In the genomic region with DNA sequence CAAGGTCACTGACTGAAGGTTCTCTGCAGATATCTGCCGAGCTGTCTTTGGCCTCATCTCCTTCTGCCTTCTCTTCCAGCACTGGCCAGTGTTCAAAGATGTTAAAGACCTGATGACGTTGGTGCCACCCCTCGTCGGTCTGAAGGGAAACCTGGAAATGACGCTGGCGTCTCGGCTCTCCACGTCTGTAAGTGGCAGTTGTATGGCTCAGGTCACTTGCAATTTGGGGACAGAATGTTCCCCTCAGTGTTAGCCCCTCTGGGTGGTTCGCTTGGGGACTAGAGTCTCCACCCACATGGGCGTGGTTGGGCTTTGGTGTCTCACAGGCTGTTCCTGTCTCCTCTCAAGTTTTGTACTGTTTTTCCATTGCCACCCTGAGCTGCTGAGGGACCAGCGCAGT, we compare ENCODE assay signal across 10 mouse cellular contexts. TPM values are rescaled to one million over a fixed set of nuclear protein-coding genes. Genes with fewer than 3 reads are reported as not detected.
DNase-seq lines count a peak whose midpoint lies in the region; ATAC-seq and TF ChIP-seq lines count a peak whose summit lies in the region.
"Had no signal": no experiment of that assay in that cellular context is flagged by ENCODE, and none has a peak within 500 bp of the region (broad histone marks: within the 10 kb centered on the region; RNA-seq: fewer than 3 reads in every experiment).

No protein-coding gene starts in this region.

- H3K9me3 ChIP-seq in MEL (replicated peaks; ENCODE audit: insufficient read depth, low read length): no peaks in the 10 kb centered on the region
- no peaks in the 10 kb centered on the region for H3K9me3 ChIP-seq in liver, postnatal 0 days (ENCODE audit: low read length)

- intact Hi-C loops in heart, adult 2 months (cut with DNase I): loop anchor here (10.0 kb wide), 1 partner anchor 190 kb away; no protein-coding TSS in a partner anchor

- TF ChIP-seq EP300 in MEL (IDR thresholded peaks at IDR 0.05; ENCODE audit: low read depth in 1 of 2, low read length in 2 of 2): no peak; a peak in 1 of 4 replicates
- TF ChIP-seq EP300 in heart, adult 2 months (IDR thresholded peaks at IDR 0.05; ENCODE audit: insufficient read depth, low read depth, low read length): no peak
- TF ChIP-seq EP300 in liver, postnatal 0 days (IDR thresholded peaks at IDR 0.05; ENCODE audit: low read depth): peak; percentile 63

- peak overlapping the region; percentile 98 for H3K27ac ChIP-seq in MEL (ENCODE audit: control insufficient read depth, low read depth, low read length)
- H3K27ac ChIP-seq in heart, adult 2 months: peak overlapping the region; percentile 32
- H3K27ac ChIP-seq in liver, postnatal 0 days (ENCODE audit: low read depth): peak overlapping the region; percentile 94; the same call in 1 of the 2 replicates
- H3K27ac ChIP-seq: kidney, postnatal 0 days had no signal

- H3K9ac ChIP-seq in MEL (ENCODE audit: control insufficient read depth, low read depth, low read length, poor library complexity, severe bottlenecking): peak overlapping the region; percentile 49
- H3K9ac ChIP-seq in heart, adult 2 months (ENCODE audit: low read depth, low read length): no peak overlapping the region
- peak overlapping the region; percentile 81 for H3K9ac ChIP-seq in liver, postnatal 0 days (replicated peaks)

- H3K27me3 ChIP-seq in MEL (ENCODE audit: control insufficient read depth in 1 of 2, insufficient read depth in 2 of 2, low read length in 2 of 2): no peaks in the 10 kb centered on the region
- H3K27me3 ChIP-seq in heart, adult 2 months (ENCODE audit: control insufficient read depth, insufficient read depth, low read length): no peaks in the 10 kb centered on the region
- H3K27me3 ChIP-seq in liver, postnatal 0 days (ENCODE audit: insufficient read depth, low read length): no peaks in the 10 kb centered on the region

- peaks cover 6 to 53% of the 10 kb centered on the region in 2 experiments for H3K36me3 ChIP-seq in MEL (ENCODE audit: control insufficient read depth in 1 of 2, insufficient read depth in 2 of 2, low read length in 2 of 2)
- no peaks in the 10 kb centered on the region for H3K36me3 ChIP-seq in heart, adult 2 months (ENCODE audit: control insufficient read depth, insufficient read depth, low read length)
- H3K36me3 ChIP-seq in liver, postnatal 0 days (replicated peaks; ENCODE audit: insufficient read depth, low read length): peaks cover 42% of the 10 kb centered on the region

- TF ChIP-seq CTCF in MEL (IDR thresholded peaks at IDR 0.05 in 2 of 3, conservative IDR thresholded peaks at IDR 0.05 in 1 of 3; ENCODE audit: control insufficient read depth in 1 of 3, insufficient read depth in 1 of 3, low read depth in 2 of 3, low read length in 3 of 3, poor library complexity in 1 of 3, severe bottlenecking in 1 of 3): no peak
- TF ChIP-seq CTCF in heart, adult 2 months (IDR thresholded peaks at IDR 0.05): no peak
- no peak for TF ChIP-seq CTCF in liver, postnatal 0 days (IDR thresholded peaks at IDR 0.05; ENCODE audit: low read depth)

- ATAC-seq in liver, postnatal 0 days: no peak; the same call in 1 of the 2 replicates
- ATAC-seq in activated CD4-positive, CD25-positive, alpha-beta regulatory T cell, adult 4 months: no peak

- 41% methylated on average over 11 of the region's 11 CpGs for WGBS in heart, adult 2 months
- WGBS in liver, postnatal 0 days (ENCODE audit: insufficient replicate concordance): 49% methylated on average over 11 of the region's 11 CpGs

- no peak for TF ChIP-seq RAD21 in MEL (IDR thresholded peaks at IDR 0.05; ENCODE audit: low read depth, low read length)

- peak in 1 of 2 experiments; percentile 47; a peak in 2 of 4 replicates for TF ChIP-seq POLR2A in MEL (IDR thresholded peaks at IDR 0.05; ENCODE audit: control insufficient read depth in 1 of 2, insufficient read depth in 1 of 2, low read depth in 1 of 2, low read length in 2 of 2, poor library complexity in 1 of 2)
- TF ChIP-seq POLR2A in heart, adult 2 months (IDR thresholded peaks at IDR 0.05; ENCODE audit: insufficient read depth, low read depth, low read length): no peak

- DNase-seq in adrenal gland, postnatal 14 days: peak; percentile 61
- no peak for DNase-seq in adrenal gland, postnatal 4 days (ENCODE audit: low spot score in 2 of 2)
- DNase-seq in MEL (ENCODE audit: low read depth, low spot score): peak; percentile 52
- DNase-seq in heart, adult 2 months: peak; percentile 59 to 64
- DNase-seq in liver, postnatal 0 days: peak; percentile 63
- no peak for DNase-seq in ovary, adult 18-20 months (ENCODE audit: low spot score)
- DNase-seq in left cerebral cortex, adult 8-10 months (ENCODE audit: low spot score in 2 of 2): no peak

- peaks cover 44% of the 10 kb centered on the region for H3K79me2 ChIP-seq in MEL (ENCODE audit: control insufficient read depth, insufficient read depth, low read length, poor library complexity)
- H3K79me2 ChIP-seq in heart, adult 2 months (replicated peaks; ENCODE audit: control insufficient read depth, insufficient read depth, low read length): no peaks in the 10 kb centered on the region

- H3K4me2 ChIP-seq in liver, postnatal 0 days (ENCODE audit: low read depth, low read length): peak overlapping the region; percentile 85

- peaks cover 32 to 69% of the 10 kb centered on the region in 2 experiments; a peak in 3 of 4 replicates for H3K4me1 ChIP-seq in MEL (ENCODE audit: control insufficient read depth in 1 of 2, insufficient read depth in 2 of 2, low read length in 2 of 2)
- H3K4me1 ChIP-seq in heart, adult 2 months (ENCODE audit: control insufficient read depth, insufficient read depth, low read length): peaks cover 8% of the 10 kb centered on the region
- H3K4me1 ChIP-seq in liver, postnatal 0 days (ENCODE audit: insufficient read depth): peaks cover 53% of the 10 kb centered on the region

- H3K4me3 ChIP-seq in MEL (ENCODE audit: control insufficient read depth in 1 of 2, insufficient read depth in 1 of 2, low read depth in 2 of 2, low read length in 2 of 2): peak overlapping the region in 1 of 2 experiments; percentile 24; a peak in 1 of 4 replicates
- no peak overlapping the region for H3K4me3 ChIP-seq in heart, adult 2 months
- H3K4me3 ChIP-seq in liver, postnatal 0 days (ENCODE audit: low read depth, low read length): 0 out of 2 replicates have a peak overlapping the region, but pooled peaks have one; percentile 5
- H3K4me3 ChIP-seq: myocyte had no signal

TF ChIP-seq in MEL, 35 proteins besides CTCF, POLR2A, EP300 and RAD21:
- TF ChIP-seq MAZ (IDR thresholded peaks at IDR 0.05; ENCODE audit: low read depth, low read length) (no peak), GATA1 (IDR thresholded peaks at IDR 0.05; ENCODE audit: low read depth, low read length) (no peak), USF2 (IDR thresholded peaks at IDR 0.05; ENCODE audit: borderline replicate concordance in 1 of 2, insufficient read depth in 1 of 2, low read depth in 1 of 2, low read length in 2 of 2) (no peak), ETS1 (IDR thresholded peaks at IDR 0.05; ENCODE audit: low read depth, low read length) (0 out of 2 replicates have a peak, but pooled peaks have one; percentile 12), NRF1 (IDR thresholded peaks at IDR 0.05; ENCODE audit: insufficient read depth, low read depth, low read length, poor library complexity, severe bottlenecking) (no peak), ZC3H11A (IDR thresholded peaks at IDR 0.05; ENCODE audit: low read depth, low read length) (no peak), RCOR1 (IDR thresholded peaks at IDR 0.05; ENCODE audit: low read depth, low read length) (no peak), JUND (IDR thresholded peaks at IDR 0.05; ENCODE audit: low read depth, low read length) (no peak), MYC (IDR thresholded peaks at IDR 0.05; ENCODE audit: low read depth, low read length) (no peak), SIN3A (IDR thresholded peaks at IDR 0.05; ENCODE audit: low read length) (no peak), TBP (IDR thresholded peaks at IDR 0.05; ENCODE audit: low read depth, low read length) (peak; percentile 46; the same call in 1 of the 2 replicates), GABPA (IDR thresholded peaks at IDR 0.05; ENCODE audit: low read depth, low read length) (no peak), TCF12 (IDR thresholded peaks at IDR 0.05; ENCODE audit: low read depth, low read length) (peak; percentile 35; the same call in 1 of the 2 replicates), ZNF384 (IDR thresholded peaks at IDR 0.05; ENCODE audit: low read depth, low read length) (no peak), MXI1 (IDR thresholded peaks at IDR 0.05; ENCODE audit: low read depth, low read length) (no peak), CHD1 (IDR thresholded peaks at IDR 0.05; ENCODE audit: low read depth, low read length) (no peak)

RNA-seq across cellular contexts. Expression of gene Slc41a3, which starts 20.2 kb away (rescaled TPM):
- 21.4 and 25.2 TPM in 2 replicates for total RNA-seq in adrenal gland, postnatal 14 days (2021)
- 10 to 100 TPM; 20.3 to 22.2 TPM for total RNA-seq in adrenal gland, postnatal 4 days (2021)
- 54.7 and 65.8 TPM in 2 replicates for total RNA-seq in MEL (2012; rRNA removed)
- 10 to 100 TPM in 1 of 2 experiments, not detected in 1; 70.4 TPM for polyA plus RNA-seq in MEL (2012; ENCODE audit: insufficient read depth in 1 of 2, insufficient read length in 2 of 2, low read depth in 1 of 2, low replicate concordance in 2 of 2, missing spikeins in 1 of 2)
- total RNA-seq in heart, adult 2 months (2021): 100 to 1,000 TPM in 1 of 2 experiments, 10 to 100 TPM in 1; 91.9 to 139 TPM
- polyA plus RNA-seq in heart, adult 2 months (2012; rRNA removed): 100 and 128 TPM in 2 replicates
- polyA plus RNA-seq in liver, postnatal 0 days (2015; fragmentation: Nextera tagmentation; extraction: Ambion mirVana): 23.2 and 23.4 TPM in 2 replicates
- polyA plus RNA-seq in activated CD4-positive, CD25-positive, alpha-beta regulatory T cell, adult 4 months (2017; shearing (Covaris generic)): 1 to 10 TPM; 5.3 to 5.8 TPM
- total RNA-seq in left cerebral cortex, adult 8-10 months (2022): 1 to 10 TPM; 5.4 to 8.5 (median 7.0) TPM

Comparison
In these comparisons a context has a peak if more than half of its experiments do, and no peak if none do; other contexts are left out.
1. DNase-seq: peak in adrenal gland, postnatal 14 days (single experiment), MEL (single experiment), heart, adult 2 months (2 of 2) and liver, postnatal 0 days (single experiment); none in adrenal gland, postnatal 4 days (0 of 2), ovary, adult 18-20 months (single experiment) and left cerebral cortex, adult 8-10 months (0 of 2).
2. H3K27ac ChIP-seq: peak in every context shown above with its lines; median percentile 98 in MEL; 94 in liver, postnatal 0 days; 32 in heart, adult 2 months.